Mouse (Mus musculus): ENCODE measurements around the gene Nubp2. TPM values are rescaled to one million over a fixed set of nuclear protein-coding genes. Genes with fewer than 3 reads are reported as not detected.

Gene Nubp2
- total RNA-seq, 2 experiments from 2014 or later, result 30.4 to 31.0 TPM

Other genes with a start within 250 kb of the Nubp2 start
- 10 to 100 TPM; 47.3 to 52.7 TPM for gene Slc9a3r2, start 236.0 kb downstream of the Nubp2 start, total RNA-seq (2021)
- gene Npw, start 227.9 kb downstream of the Nubp2 start, total RNA-seq (2021), result 1 to 10 TPM; 2.1 TPM
- 10 to 100 TPM; 41.4 to 45.5 TPM for gene Zfp598, start 216.7 kb downstream of the Nubp2 start, total RNA-seq (2021)
- gene Syngr3, start 196.4 kb downstream of the Nubp2 start, total RNA-seq (2021), result 100 to 1,000 TPM; 191 to 195 TPM
- gene Gfer, start 190.2 kb downstream of the Nubp2 start, total RNA-seq (2021), result 10 to 100 TPM; 20.6 to 23.9 TPM
- gene Noxo1, start 190.1 kb downstream of the Nubp2 start, total RNA-seq (2021), result 1 to 10 TPM; 1.9 to 2.1 TPM
- 10 to 100 TPM; 28.5 to 30.5 TPM for gene Tbl3, start 178.7 kb downstream of the Nubp2 start, total RNA-seq (2021)
- under 1 TPM in 1 of 2 experiments, not detected in 1; 0.56 TPM for gene Rnf151, start 168.3 kb downstream of the Nubp2 start, total RNA-seq (2021)
- gene Rps2, start 168.2 kb downstream of the Nubp2 start, total RNA-seq (2021), result 100 to 1,000 TPM; 268 to 301 TPM
- gene Ndufb10, start 161.9 kb downstream of the Nubp2 start, total RNA-seq (2021), result 100 to 1,000 TPM; 220 to 246 TPM
- under 1 TPM; 0.40 to 0.65 TPM for gene Rpl3l, start 158.5 kb downstream of the Nubp2 start, total RNA-seq (2021)
- gene Msrb1, start 149.7 kb downstream of the Nubp2 start, total RNA-seq (2021), result 10 to 100 TPM; 34.9 to 37.2 TPM
- gene Hs3st6, start 133.4 kb downstream of the Nubp2 start, total RNA-seq (2021), result 1 to 10 TPM in 1 of 2 experiments, under 1 TPM in 1; 0.30 to 1.0 TPM
- gene Meiob, start 82.1 kb downstream of the Nubp2 start, total RNA-seq (2021), result not detected
- gene Hagh, start 46.2 kb downstream of the Nubp2 start, total RNA-seq (2021), result 100 to 1,000 TPM; 136 to 146 TPM
- 10 to 100 TPM; 17.6 to 21.5 TPM for gene Fahd1, start 36.0 kb downstream of the Nubp2 start, total RNA-seq (2021)
- not detected for gene Igfals, start 20.4 kb downstream of the Nubp2 start, total RNA-seq (2021)
- gene Spsb3, start 294 bp upstream of the Nubp2 start, total RNA-seq (2021), result 10 to 100 TPM; 60.3 to 60.7 TPM
- 10 to 100 TPM; 47.5 to 51.1 TPM for gene Eme2, start 8.7 kb upstream of the Nubp2 start, total RNA-seq (2021)
- 10 to 100 TPM; 69.0 to 72.9 TPM for gene Mrps34, start 8.8 kb upstream of the Nubp2 start, total RNA-seq (2021)
- 10 to 100 TPM; 51.8 to 54.1 TPM for gene Nme3, start 10.2 kb upstream of the Nubp2 start, total RNA-seq (2021)
- 100 to 1,000 TPM; 383 to 387 TPM for gene Mapk8ip3, start 50.6 kb upstream of the Nubp2 start, total RNA-seq (2021)
- 1 to 10 TPM; 4.9 to 5.2 TPM for gene Jpt2, start 74.3 kb upstream of the Nubp2 start, total RNA-seq (2021)
- 10 to 100 TPM; 29.7 to 30.3 TPM for gene Cramp1l, start 129.4 kb upstream of the Nubp2 start, total RNA-seq (2021)
- gene Ift140, start 129.7 kb upstream of the Nubp2 start, total RNA-seq (2021), result 10 to 100 TPM; 20.1 to 20.9 TPM
- 1 to 10 TPM; 8.9 to 9.4 TPM for gene Tmem204, start 197.2 kb upstream of the Nubp2 start, total RNA-seq (2021)
- gene Telo2, start 229.6 kb upstream of the Nubp2 start, total RNA-seq (2021), result 10 to 100 TPM; 28.4 to 34.4 TPM
- under 1 TPM; 0.54 to 0.67 TPM for gene Ptx4, start 234.4 kb upstream of the Nubp2 start, total RNA-seq (2021)
- gene Clcn7, start 247.0 kb upstream of the Nubp2 start, total RNA-seq (2021), result 10 to 100 TPM; 46.9 to 47.0 TPM

All from left cerebral cortex, adult 18-20 months (tissue).